Mouse (Mus musculus) cerebellum, adult 8-10 months (tissue): ENCODE measurements around the gene Ntrk1.
"Not testable (repeated sequence)": the region's sequence is repeated elsewhere in the genome, so short reads cannot be mapped to it uniquely, and the experiment has no call there.

Experiments used
- DNase-seq: peaks from one replicate; pipeline ENCODE4 v3.0.0; 2022

Gene Ntrk1

DNA sequence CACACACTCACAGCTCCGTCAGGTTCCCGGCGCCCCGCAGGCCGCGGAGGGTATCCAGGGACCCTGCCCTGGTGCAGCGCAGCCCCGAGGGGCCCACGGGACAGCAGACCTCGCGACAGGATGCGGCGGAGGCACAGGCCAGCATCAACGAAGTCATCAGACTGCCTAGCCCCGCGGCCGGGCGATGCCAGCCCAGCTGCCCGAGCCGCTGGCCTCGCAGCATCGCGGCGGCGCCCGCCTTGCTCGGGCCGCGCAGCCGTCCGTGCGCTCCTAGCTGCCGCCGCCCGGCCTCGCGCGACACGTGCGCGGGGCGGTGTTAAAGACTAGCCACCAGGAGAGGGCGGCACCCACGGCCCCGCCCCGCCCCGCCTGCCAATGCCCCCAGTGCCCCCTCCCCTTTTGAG lies at the start of gene Ntrk1:
TSS of gene Ntrk1 (minus strand) at position 241 of the 404 bp plus-strand sequence.
- no peak for DNase-seq

DNA sequence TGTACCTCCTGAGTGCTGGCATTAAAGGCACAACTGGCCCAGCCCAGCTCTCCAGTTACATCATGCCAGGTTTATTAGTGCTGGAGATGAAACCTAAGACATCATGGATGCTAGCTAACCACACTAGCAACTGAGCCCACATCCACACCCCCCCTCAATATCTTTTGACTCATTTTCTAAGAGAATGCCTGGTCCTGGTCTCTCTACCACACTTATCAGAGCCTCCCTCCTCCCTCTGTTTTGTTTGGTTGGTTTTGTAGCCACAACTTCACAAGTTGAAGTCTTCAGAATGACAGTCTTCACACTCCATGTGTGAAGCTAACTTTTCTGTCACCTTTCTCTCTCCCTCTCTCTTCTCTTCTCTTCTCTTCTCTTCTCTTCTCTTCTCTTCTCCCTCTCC lies 45.9 kb upstream of the Ntrk1 start:
- no peak for DNase-seq

DNA sequence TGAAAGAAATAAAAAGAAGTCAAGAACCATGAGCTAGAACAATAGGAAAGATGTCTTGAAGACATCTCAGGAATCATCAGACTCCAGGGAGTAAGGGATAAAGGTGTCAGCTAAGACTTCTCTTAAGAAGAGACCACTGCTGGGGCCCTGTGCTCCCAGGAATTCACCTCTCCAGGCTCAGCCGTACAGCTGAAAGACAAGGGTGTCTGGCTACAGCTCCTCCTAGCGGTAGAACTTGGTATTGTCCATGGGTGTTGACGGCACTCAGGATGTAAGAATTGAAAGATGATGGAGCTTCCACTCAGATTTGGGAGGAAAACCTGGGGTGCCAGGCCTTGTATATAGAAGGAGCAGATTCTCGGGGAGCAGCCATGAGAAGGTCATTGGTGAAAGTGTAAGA lies 43.7 kb upstream of the Ntrk1 start:
- peak; percentile 68 for DNase-seq

DNA sequence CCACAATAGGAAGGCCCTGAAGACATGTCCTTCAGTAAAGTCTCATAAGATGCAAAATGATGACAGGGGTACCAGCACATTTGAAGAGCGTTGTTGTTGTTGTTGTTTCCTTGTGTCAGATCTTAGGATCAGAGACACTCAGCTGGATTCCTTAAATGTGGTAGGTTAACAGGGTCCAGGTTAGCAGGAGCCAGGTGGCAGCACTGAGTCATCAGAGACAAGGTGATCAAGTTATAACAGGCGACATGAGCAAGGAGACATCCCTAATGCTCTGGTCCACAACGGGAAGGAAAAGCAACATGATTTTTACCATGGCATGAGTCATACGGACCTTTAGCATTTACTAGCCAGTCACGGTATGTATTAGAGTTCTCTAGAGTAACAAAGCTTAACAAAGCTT lies 38.5 kb upstream of the Ntrk1 start:
- DNase-seq = no peak

DNA sequence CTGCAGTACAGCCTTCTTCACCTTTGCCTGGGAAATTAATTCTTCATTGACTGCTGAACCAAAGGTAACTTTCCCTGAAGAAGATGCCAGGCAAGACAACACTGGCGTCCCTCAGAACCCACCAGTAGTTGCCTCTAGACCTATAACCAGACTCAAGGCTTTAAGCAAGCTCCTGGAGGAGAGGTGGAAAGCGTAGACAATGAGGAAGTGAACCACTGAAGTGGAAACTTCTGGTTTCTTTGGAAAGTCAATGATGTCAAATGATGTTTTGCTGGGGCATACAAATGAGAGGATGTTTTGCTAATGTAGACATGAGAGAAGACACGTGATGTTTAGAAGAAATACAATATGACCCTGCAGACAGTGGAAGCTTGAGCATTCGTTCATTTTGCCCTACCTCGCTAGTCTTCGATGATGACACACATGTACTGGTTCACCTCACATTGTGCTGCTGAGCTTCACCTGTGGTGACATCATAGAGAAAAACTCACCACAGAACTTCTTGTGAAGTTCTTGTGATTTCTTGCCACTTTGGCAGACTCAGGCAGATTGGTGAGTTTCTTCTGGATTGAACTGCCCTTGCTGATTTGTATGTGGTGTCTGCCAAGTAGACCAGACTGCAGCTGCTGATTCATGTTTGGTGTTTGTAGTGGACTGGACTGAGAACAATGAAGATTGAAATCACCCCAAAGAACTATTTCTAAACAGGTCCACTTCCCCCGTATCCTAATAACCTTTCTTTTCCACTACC lies 37.3 kb upstream of the Ntrk1 start:
- DNase-seq = no peak

DNA sequence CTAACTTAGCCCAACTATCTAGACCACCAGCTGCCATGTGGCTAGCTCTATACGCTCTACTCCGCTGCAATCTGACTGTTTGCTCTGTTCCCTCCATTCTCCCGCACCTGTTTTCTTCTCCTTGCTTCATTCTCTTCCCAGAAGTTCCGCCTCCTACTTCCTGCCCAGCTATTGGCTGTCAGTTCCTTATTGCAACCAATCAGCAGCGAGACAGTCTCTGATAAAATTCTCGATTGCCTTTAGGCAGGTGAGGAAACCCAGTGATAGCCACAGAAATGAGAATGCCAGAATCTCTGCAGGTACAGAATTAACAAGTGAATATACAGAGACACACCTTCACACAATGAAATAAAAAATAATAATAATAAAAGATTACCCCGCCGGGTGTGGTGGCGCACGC lies 34.1 kb upstream of the Ntrk1 start:
- no peak for DNase-seq

DNA sequence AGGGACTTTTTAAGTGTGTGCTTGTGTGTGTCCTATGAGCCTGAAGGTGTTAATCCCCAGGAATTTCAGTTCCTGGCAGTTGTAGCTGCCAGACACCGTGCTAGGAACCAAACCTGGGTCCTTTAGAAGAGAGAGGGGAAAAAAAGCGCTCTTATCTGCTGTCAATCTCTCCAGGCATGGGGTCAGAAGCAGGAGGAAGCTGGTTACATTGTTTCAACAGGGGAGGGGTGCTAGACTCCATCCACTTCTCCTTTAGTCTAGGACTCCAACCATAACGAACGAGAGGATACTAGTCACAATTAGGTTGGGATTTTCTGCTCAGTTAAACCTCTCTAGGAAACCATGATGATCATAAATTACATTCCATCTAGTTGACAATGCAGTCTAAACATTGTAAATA lies 33.5 kb upstream of the Ntrk1 start:
- no peak for DNase-seq

DNA sequence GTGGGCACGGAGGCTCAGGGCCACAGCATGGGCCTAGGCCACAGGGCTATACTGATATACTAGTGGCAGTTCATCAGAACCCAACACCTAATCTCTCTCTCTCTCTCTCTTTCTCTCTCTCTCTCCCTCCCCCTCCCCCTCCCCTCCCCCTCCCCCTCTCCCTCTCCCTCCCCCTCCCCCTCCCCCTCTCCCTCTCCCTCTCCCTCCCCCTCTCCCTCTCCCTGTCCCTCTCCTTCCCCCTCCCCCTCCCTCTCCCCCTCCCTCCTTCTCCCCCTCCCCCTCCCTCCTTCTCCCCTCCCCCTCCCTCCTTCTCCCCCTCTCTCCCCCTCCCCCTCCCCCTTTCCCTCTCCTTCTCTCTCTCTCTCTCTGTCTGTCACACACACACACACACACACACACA lies 29.2 kb upstream of the Ntrk1 start, which contains the start of gene Pear1:
TSS of gene Pear1 (minus strand) at position 101 of the 400 bp plus-strand sequence.
- not testable (repeated sequence) for DNase-seq

DNA sequence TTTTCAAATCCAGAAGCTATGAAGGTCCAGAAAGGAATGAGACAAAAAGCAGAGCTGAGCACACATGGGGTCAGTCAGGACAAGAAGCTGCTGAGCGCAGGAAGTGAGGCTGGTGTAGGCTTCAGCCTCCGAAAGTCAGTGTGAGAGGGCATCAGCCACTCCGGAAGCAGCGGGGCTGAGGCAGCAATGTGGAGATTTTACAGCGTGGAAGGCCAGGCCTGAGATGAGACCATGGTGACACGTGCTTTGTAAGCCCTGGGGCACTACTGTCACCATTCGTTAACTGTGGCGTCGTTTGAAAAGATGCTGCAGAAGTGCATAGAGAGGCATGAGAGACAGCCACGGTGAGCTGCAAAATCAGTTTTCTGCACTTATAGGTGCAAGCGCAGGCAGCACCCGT lies 23.3 kb upstream of the Ntrk1 start:
- no peak for DNase-seq

DNA sequence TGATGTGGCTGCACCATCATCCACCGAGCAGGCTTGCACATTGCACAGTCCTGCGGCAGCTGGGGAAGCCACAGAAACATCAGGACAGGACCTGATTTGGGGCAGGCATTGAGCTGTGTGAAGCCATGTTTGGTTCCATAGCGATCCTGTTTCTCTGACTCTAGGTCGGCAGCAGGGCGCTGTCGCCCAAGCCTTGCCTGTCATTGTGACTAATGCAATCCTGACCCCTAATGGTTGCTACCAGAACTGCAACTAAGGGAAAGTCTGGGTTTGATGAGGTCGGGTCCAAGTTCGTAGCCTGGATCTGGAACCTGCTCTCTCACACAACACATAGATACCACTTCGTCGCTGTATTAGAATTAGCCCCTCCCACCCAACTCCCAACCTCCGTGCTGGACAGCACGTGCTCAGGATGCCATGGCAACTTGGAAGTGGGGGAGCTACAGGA lies 21.7 kb upstream of the Ntrk1 start:
- peak; percentile 73 for DNase-seq

DNA sequence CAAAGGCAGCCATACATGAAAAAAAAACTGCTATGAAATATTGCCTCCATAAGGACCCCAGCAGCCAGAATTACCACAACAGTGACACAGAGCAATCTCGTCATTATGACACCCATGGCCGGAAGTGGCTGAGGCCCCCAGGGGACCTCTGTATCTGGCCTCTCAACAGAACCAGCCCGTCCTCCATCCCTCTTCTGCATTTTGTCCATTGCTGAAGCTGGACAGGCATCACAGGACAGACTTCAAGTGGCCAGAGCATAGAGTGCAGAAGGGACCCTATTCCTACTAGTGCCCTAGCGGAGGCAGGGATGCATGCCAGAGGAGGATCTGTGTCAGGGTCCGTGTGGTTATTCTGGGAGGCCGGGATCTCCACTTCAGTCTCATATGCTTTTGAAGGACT lies 21.2 kb upstream of the Ntrk1 start:
- DNase-seq = no peak

DNA sequence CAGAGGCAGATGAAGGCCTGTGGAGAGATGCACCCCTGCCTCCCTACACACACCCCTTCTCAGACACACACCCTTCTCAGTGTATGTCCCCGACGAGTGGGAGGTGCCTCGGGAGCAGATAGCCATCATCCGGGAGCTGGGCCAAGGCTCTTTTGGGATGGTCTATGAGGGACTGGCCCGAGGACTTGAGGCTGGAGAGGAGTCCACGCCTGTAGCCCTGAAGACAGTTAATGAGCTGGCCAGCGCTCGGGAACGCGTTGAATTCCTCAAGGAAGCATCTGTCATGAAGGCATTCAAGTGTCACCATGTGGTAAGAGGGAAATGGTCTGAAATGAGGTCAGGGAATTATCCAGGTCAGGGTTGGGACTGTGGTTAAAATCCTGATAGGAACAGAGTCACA lies 17.9 kb upstream of the Ntrk1 start:
- no peak for DNase-seq

DNA sequence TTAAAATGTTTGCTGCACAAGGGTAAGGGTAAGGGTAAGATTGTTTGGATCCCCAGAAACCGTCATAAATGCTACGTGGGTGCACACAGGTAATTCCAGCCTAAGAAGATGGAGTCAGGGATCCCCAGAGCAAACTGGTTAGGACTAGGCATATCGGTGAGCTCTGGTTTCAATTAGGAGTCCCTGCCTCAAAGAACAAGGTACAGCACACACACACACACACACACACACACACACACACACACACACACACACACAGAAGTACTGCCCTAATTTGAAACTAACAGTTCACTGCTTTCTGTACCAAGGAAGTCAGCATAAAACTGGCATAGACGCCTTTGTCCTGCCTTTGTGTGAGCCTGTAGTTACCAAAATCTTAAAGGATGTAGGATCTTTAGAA lies 17.5 kb upstream of the Ntrk1 start:
- no peak for DNase-seq

DNA sequence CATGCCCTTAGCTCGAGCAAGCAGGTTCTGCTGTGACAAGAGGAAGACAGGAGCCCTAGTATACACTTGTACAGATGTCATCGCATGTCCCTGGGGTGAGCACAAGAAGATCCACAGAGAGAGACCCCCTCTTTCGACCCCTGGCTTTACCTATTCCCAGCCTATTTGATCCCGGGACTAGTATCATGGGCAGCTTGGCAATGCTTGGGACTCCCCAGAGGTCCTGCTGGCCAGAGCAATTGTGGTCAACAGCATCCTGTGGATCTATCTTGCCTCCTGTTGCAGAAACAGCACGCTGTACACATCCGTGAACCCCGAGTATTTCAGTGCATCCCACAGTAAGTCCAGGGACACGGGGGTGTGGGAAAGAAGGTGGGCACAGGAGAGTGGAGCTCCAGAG lies 16.3 kb upstream of the Ntrk1 start:
- DNase-seq = no peak

DNA sequence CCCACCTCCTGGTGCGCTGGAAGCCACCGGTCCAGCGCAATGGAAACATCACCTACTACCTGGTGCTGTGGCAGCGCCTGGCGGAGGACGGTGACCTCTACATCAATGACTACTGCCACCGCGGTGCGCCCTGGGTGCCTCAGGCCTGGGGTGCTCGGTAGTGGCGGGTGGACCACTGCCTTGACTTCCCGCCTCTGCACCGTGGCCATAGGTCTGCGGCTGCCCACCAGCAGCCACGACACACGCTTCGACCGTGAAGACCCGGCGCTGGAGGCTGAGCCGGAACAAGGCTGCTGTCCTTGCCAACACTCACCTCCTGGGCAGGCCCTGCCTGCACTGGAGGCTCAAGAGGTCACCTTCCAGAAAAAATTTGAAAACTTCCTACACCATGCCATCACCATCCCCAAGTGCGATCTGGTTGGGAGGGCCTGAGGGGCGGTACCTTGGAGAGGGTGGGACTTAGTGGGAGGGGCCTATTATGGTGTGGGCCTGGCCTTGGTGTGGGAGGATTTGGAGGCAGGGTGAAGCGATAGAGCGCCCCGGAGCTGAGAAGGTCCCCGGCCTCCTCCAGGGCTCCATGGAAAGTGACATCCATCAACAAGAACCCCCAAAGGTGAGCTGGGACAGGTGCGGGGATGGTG lies 14.5 kb upstream of the Ntrk1 start:
- DNase-seq = no peak

DNA sequence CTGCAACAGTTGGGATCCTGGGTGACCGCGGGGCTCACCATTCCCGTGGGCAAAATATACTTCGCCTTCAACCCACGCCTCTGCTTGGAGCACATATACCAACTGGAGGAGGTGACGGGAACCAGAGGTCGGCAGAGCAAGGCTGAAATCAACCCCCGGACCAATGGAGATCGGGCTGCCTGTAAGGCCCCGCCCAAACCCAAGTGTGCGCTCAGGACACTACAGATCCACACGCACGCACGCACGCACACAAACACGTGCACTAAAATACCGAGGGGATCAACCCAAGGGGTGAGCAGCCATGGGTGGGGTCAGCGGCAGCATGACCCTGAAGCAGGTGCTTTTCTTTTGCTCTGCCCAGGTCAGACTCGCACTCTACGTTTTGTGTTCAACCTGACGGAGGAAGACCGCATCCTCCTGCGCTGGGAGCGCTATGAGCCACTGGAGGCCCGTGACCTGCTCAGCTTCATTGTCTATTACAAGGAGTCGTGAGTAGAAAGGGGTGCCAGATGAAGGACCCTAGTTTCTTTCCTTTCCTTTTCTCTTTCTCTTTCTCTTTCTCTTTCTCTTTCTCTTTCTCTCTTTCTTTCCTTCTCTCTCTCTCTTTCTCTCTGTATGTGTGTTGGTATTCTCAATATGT lies 9.2 kb upstream of the Ntrk1 start:
- DNase-seq = no peak

DNA sequence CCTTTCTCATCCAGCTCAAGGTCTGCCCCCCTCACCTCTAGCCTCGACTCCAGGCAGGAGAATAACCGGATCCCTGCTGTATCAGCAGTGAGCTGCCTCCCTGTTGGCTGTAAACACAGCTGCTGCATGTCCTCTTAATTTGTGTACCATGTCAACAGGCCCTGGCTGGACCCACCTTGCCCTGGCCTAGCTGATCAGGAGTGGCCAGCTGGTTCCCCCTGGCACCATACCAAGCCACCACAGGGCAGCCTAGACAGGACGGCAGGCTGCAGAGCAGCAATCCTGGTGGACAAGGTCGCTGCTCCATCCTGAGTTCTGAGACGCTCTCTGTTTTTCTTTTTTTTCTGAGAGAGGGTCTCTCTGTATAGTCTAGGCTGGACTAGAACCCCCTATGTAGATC lies 6.7 kb upstream of the Ntrk1 start:
- peak; percentile 14 for DNase-seq

DNA sequence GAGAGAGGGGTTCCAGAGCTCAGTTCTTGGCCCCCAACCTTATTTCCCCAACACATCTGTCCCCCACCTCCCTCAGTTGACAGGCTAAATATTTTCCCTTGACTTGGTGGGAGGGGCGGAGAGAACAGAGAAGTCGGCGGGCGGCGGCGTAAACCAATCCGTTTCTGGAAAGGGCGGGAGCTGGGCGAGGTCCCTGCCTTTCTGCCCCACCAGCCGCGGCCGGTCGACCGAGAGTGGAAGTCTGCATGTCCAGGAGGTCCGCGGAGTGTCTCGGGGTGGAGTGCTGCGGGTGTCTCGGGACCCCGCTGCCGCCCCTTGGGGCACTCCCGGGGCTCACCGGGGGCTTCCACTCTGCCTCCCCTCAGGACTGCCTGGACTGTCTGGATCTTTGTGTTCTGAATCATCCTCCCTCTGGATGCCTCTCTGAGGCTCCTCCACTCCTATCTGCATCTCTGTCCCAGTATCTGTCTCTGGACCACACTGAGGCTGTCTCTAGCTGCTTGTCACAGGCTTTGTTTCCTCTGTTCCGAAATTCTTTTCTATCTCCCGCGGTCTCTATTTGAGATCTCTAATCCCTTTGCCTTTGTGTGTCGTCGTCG lies 1.9 kb upstream of the Ntrk1 start, which contains the start of gene Insrr:
TSS of gene Insrr (plus strand) at position 216 of the 599 bp plus-strand sequence.
- DNase-seq = no peak

DNA sequence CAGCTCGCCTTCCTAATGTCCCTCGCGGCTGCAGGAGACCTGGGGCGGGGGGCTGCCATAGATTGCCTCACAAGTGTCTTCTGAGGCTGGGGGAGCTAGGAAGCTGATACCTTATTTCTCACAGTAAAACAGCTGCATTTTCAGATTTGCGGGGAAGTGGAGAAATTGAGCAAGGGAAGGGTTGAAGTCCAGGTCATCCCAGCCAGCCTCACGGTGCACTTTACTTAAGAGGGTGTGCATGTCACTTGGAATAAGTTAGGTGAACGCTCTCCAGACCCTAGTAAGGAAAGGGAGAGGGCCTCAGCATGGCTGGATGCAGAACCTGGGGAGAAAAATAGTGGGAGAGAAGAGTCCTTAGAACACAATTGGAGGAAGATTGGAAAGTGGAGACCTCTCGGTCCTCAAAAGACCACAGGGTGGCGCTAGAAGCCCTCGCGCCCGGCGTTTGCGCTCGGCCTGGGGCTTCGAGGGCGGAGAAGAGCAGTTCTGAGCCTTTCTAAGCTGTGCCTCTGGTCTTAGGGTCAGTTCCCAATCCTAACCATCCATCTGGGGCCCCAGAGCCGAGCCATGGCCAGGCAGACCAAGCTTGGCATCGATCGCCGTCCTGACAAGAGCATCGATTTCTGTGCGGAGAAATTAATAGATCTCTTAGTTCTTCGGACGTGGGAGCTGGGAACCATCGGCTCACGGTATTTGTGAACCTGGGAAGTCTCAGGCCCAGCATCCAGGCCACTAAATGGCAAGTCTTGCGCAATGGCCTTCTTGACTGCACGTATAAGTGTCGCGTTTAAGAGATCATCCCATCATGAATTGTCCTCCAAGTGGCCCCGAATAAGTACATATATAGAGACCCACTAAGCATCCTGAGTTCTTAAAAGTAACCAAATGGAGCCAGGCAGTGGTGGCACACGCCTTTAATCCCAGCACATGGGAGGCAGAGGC lies 645 bp upstream of the Ntrk1 start:
- DNase-seq = peak; percentile 37

DNA sequence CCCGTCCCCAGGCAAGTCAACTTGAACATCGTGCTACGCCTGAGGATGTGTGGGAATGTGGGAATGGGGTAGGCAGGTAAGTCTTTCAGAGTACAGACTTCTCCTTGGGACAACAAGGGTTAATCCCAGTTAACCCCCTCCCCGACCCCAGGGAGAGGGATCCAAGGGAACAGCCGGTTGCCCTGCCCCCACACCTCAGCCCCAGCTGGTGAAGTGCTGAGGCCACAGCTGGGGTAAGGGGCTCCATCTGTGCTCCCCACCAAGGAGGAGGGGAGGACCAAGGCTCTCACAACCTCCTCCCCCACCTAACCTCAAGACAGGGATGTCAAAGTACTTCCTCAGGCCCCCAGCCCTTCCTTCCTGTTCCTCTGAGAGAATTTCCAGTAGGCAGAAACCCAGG lies 5.2 kb downstream of the Ntrk1 start:
- DNase-seq = no peak

DNA sequence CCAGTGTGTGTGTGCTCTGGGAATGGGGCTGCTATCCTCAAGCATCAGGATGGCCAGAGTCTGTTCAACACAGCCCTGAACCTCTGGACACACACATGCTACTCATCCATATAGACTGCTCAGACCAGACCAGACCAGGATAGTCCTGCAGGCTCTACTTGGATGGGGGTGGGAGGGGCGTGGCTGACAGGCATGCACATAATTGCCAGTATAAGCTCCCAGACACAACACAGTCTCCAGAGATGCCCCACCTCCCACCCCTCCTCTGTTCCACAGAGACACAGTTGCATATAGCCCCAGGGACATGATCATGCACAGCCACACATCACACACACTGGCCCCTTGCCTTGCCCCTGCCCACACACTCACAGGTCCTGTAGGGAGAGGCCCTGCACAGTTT lies 5.7 kb downstream of the Ntrk1 start:
- no peak for DNase-seq

DNA sequence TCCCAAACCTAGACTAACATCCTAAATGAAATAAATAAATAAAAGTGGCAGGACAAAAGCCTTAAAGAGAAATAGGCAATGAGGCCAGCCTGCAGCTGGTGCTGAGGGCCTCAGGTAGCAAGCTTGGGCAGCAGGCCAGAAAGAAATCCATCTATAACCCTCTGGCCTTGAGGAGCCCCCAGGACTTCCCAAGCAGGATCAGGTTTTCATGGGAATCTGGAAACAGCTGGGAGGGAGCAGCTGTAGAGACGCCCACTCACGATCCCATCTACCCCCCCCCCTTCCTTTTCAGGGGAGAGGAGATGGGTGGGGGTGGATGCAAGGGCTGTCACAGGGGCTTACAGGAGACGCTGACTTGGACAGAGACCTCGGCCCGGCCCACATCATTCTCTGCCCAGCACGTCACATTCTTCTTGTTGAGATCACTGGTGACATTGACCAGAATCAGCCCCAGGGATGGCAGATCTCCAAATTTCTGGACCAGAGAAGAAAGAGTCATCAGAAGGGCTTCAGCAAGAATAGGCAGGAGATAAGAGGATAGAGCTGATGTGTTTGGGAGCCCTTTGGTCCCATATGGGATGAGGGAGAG lies 9.2 kb downstream of the Ntrk1 start:
- DNase-seq = no peak
